Mouse (Mus musculus) MEL-GATA-1-ER (cell line): ENCODE data around the gene Rsph14.

Experiments
- DNase-seq: peaks from one replicate; pipeline ENCODE4 v3.0.0-alpha.2; 2012; ENCODE audit warnings: low read depth; ENCODE audit errors: extremely low read depth

Rsph14 gene

GRCm38 (mm10) chr10:74995377-74995776 is 37.0 kb downstream of the Rsph14 start:
- no peak for DNase-seq

GRCm38 (mm10) chr10:74994863-74995262 is 37.5 kb downstream of the Rsph14 start:
- DNase-seq, result no peak

DNA sequence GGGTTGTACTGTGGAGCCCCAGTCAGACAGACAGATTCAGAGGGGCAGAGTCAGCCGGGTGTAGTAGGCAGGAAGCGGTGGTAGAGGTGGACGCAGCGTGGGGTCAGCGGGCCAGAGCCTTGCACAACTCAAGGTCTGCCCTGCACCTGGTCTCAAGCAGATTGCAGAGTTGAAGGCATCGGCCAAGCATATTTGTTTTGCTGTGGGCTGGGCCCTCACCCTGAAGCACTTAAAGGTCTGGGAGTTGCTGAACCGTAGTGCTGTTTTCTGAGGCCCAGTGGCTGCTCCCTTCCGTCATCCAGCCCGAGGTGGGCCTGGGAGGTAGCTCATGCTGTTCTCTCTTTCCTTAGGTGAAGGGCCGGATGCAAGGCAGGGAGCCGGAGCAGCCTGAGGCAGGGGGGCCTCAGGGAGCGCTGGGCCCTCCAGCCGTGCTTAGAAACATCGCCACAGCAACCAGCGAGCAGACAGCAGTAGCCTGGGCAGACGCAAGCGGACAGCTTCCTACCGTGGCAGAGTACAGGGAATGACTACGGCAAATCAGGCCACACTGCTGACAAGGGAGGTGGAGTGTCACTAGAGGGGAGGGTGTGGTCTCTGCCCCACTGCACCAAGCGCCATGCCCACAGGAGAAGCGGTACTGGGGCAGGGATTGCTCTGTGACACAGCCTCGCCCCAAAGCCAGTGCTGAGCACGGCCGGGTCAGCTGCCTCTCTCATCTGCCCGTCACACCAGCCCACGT is 41.6 kb downstream of the Rsph14 start:
- no peak for DNase-seq

DNA sequence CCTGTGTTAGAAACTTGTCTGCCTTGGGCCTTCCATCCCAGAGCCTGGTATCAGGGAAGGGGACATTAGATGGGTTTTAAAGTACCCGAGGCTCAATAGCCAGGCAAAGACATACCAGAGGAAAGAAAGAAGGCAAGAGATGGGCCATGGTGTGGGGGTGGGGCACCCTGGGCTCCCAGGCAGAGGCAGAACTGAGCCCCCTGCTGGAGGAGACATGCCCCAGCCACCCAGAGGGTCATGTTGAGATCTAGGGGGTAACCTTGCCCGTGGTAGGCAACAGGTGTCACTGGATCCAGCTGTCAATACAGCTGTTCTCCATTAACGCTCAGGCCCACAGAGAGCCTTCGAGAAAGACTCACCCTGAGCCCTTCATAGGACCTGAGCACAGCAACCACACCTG is 42.6 kb downstream of the Rsph14 start:
- DNase-seq, result no peak

- DNase-seq, result peak; percentile 79
Observed at GRCm38 (mm10) chr10:74987698-74988470, 44.5 kb downstream of the Rsph14 start.

GRCm38 (mm10) chr10:74983176-74983575 is 49.2 kb downstream of the Rsph14 start:
- no peak for DNase-seq

- DNase-seq, result no peak
Observed at GRCm38 (mm10) chr10:74981159-74981558, 51.2 kb downstream of the Rsph14 start.

- DNase-seq, result no peak
Observed at GRCm38 (mm10) chr10:74978056-74978455, 54.3 kb downstream of the Rsph14 start.

DNA sequence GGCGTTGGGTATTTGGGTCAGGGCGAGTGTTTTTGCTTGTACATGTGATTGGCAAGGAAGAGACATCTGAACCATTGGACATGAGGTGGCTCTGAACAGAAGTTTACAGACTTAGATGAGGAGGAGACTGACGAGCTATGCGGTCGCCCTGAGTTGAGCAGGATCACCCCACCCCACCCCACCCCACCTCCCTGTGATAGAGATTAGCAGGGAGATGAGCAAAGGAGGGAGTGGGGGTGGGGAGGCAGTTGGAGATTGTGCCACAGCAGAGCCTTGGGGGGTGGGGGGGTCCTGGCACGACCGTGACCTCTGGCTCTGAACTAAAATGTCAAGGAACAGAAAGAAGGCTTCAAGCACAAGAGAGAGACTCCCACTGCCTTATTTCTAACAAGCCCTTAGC is 56.0 kb downstream of the Rsph14 start:
- DNase-seq, result no peak

GRCm38 (mm10) chr10:74975626-74976025 is 56.8 kb downstream of the Rsph14 start:
- no peak for DNase-seq

- no peak for DNase-seq
Observed at GRCm38 (mm10) chr10:74973026-74973425, 59.4 kb downstream of the Rsph14 start.

- DNase-seq, result no peak
Observed at GRCm38 (mm10) chr10:74969266-74969665, 63.1 kb downstream of the Rsph14 start.

GRCm38 (mm10) chr10:74967651-74968267 is 64.6 kb downstream of the Rsph14 start:
- no peak for DNase-seq

DNA sequence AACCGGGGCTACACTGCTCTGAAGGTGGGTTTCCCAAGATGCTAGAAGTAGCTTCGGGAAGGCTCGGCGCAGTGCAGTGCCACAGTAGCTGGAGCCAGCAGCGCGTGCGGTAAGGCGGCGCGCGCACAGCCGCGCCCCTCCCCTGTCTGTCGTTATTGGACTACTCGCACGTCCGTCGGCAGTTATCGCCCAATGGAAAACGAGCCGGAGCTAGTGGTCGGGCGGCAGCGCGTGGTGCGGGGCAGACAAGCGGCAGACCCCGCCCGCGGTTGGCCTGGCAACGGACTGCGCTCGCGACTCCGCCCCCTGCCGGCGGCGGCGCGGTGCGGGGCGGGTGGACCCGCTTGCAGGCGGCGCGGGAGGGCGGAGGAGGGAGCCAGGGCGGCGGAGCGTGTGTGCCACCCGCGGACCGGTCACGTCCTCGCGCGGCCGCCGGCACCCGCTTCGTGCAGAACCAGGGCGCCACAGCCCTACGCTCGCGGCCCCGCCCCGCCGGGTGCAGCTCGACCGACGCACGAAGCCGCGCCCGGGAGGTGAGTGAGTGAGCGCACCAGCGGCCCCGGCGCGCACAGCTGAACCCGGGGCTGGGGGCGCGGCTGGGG is 65.4 kb downstream of the Rsph14 start, which contains the start of gene Gnaz:
Gnaz (plus strand) TSS at position 328 of the 602 bp plus-strand sequence.
- DNase-seq, result no peak

- DNase-seq, result no peak
Observed at GRCm38 (mm10) chr10:74964380-74964779, 68.0 kb downstream of the Rsph14 start.

- DNase-seq, result no peak
Observed at GRCm38 (mm10) chr10:74952830-74953443, 79.4 kb downstream of the Rsph14 start.

- no peak for DNase-seq
Observed at GRCm38 (mm10) chr10:74940795-74941194, 91.6 kb downstream of the Rsph14 start.

GRCm38 (mm10) chr10:74939300-74939699 is 93.1 kb downstream of the Rsph14 start:
- DNase-seq, result no peak

- DNase-seq, result no peak
Observed at GRCm38 (mm10) chr10:74938410-74938809, 94.0 kb downstream of the Rsph14 start.

DNA sequence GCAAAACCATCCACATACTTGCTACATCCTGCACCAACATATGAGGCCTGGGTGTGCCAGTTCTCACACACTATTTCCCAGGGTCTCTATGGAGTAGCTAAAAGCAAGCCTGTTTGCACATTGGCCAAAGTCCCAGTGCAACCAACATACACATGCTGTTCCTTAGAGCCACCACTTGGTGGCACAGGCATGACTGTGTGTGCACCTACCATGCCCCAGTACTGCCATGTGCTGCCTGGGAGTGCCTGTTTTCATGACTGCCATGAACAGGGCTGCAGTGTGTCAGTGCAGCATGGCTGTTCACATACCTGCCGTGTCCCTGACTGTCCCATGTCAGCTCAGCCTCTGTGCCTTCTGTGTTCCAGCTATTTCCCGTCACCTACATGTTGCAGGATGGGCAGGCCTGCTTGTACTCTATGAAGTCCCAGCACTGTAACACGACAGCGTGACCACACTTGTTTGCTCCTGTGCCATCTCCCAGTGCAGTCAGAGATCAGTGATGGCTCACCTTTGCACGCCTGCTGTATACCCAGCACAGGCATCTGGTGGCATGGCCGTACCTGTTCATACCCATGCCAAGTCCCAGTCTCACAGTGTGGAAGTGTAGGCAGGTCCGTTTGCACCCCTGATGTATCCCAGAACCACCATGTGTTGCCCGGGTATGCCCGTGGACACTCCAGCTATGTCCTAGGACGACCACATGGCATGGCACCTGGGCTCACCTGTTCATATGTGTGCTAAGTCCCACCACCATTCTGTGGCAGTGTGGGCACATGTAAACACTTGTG is 95.2 kb downstream of the Rsph14 start:
- peak; percentile 27 for DNase-seq

DNA sequence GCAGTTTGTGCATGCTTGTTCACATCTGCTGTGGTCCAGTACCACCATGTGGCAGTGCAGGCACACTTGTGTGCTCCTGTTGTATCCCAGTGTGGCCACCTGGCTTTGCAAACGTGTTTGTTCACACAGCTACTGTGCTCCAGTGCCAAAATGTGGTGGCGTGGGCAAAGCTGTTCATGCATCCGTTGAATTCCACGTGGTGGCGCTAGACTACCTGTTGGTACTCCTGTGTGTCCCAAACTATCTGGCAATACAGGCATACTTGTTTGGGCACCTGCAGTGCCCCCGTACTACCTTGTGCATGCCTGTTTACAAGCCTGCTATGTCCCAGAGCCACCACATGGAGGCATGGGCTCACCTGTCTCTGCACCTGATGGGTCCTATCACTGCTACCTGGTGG is 97.4 kb downstream of the Rsph14 start:
- peak; percentile 42 for DNase-seq
